Mouse (Mus musculus) forebrain, embryonic 16.5 days (tissue): Measurements from ENCODE around the gene Pdpk1. TPM values are rescaled to one million over a fixed set of nuclear protein-coding genes. Genes with fewer than 3 reads are reported as not detected.
A peak's percentile ranks its signal among the peaks of the same experiment; 100 is the strongest.

Experiments
- ATAC-seq: fragments of 200-750 bp; cut with Nextera tagmentation; 2 replicates; pipeline ENCODE4 v1.8.0; 2017; ENCODE audit warnings: mild to moderate bottlenecking, moderate library complexity
- H3K27ac ChIP-seq: fragments of 300-500 bp; sonication (generic); 2 replicates; pipeline ENCODE4 v1.5.1; 2014; ENCODE audit warnings: low read length, control low read depth
- H3K27me3 ChIP-seq: fragments of 300-500 bp; sonication (generic); replicated peaks from 2 replicates; pipeline ENCODE4 v1.6.1; 2014; ENCODE audit warnings: low read length; ENCODE audit not compliant: control insufficient read depth, insufficient read depth
- H3K36me3 ChIP-seq: fragments of 300-500 bp; sonication (generic); 2 replicates; pipeline ENCODE4 v1.6.1; 2014; ENCODE audit not compliant: control insufficient read depth, insufficient read depth
- H3K4me1 ChIP-seq: fragments of 300-500 bp; sonication (generic); replicated peaks from 2 replicates; pipeline ENCODE4 v1.6.1; 2014; ENCODE audit warnings: low read length; ENCODE audit not compliant: control insufficient read depth, insufficient read depth
- H3K4me2 ChIP-seq: fragments of 300-500 bp; sonication (generic); 2 replicates; pipeline ENCODE4 v1.6.1; 2014; ENCODE audit warnings: mild to moderate bottlenecking, low read length, control low read depth
- H3K4me3 ChIP-seq: fragments of 300-500 bp; sonication (generic); replicated peaks from 2 replicates; pipeline ENCODE4 v1.5.1; 2014; ENCODE audit warnings: mild to moderate bottlenecking, low read length, control low read depth
- H3K9ac ChIP-seq: fragments of 300-500 bp; sonication (generic); replicated peaks from 2 replicates; pipeline ENCODE4 v1.6.1; 2014; ENCODE audit warnings: low read depth, low read length, control low read depth
- H3K9me3 ChIP-seq: fragments of 300-500 bp; sonication (generic); 2 replicates; pipeline ENCODE4 v1.6.1; 2016; ENCODE audit warnings: low read length; ENCODE audit not compliant: control insufficient read depth
- WGBS: fragments of 180-500 bp; shearing (Covaris S2); extraction: QIAGEN DNeasy Blood & Tissue Kit; methylation state at CpG from one replicate; pipeline ENCODE4 v1.1.7; 2014; 5-methylcytosine and 5-hydroxymethylcytosine counted together
- polyA plus RNA-seq: library from polyadenylated mRNA; unstranded; fragments of >200 nt; fragmentation: Nextera tagmentation; extraction: Ambion mirVana; gene quantifications from 2 replicates; pipeline ENCODE4 v1.2.1, GENCODE M21; 2015

Pdpk1 gene
- polyA plus RNA-seq, 1 experiment from 2014 or later, result 62.9 TPM

GRCm38 (mm10) chr17:24167120-24167519, 16.4 kb upstream of the Pdpk1 start:
- H3K36me3 ChIP-seq, result peaks cover 5% of the 10 kb centered on the region; the same call in 1 of the 2 replicates
- H3K4me3 ChIP-seq, result no peak overlapping the region
- no peaks in the 10 kb centered on the region for H3K27me3 ChIP-seq
- ATAC-seq, result no peak
- H3K4me1 ChIP-seq, result peaks cover 32% of the 10 kb centered on the region
- H3K4me2 ChIP-seq, result no peak overlapping the region; the same call in 1 of the 2 replicates
- H3K27ac ChIP-seq, result no peak overlapping the region
- H3K9ac ChIP-seq, result no peak overlapping the region
- no peaks in the 10 kb centered on the region for H3K9me3 ChIP-seq
- WGBS, result 86% methylated on average over 6 of the region's 6 CpGs

GRCm38 (mm10) chr17:24164566-24165259, 14.0 kb upstream of the Pdpk1 start:
- H3K27ac ChIP-seq, result no peak overlapping the region
- WGBS, result 84% methylated on average over 9 of the region's 11 CpGs

GRCm38 (mm10) chr17:24163176-24163962, 12.6 kb upstream of the Pdpk1 start, which contains the start of gene Amdhd2:
Amdhd2 (minus strand) TSS chr17:24163766.
- Histone ChIP-seq H3K4me2 (peak within 1 kb of the TSS; percentile 94), H3K27me3 (no peaks in the 10 kb centered on the region), H3K9me3 (no peaks in the 10 kb centered on the region), H3K4me3 (peak within 1 kb of the TSS; percentile 90), H3K36me3 (peaks cover 5% of the 10 kb centered on the region; the same call in 1 of the 2 replicates), H3K27ac (peak within 1 kb of the TSS; percentile 82), H3K4me1 (peaks cover 25% of the 10 kb centered on the region), H3K9ac (peak within 1 kb of the TSS; percentile 80)
- peak; percentile 89 for ATAC-seq
- 2% methylated on average over 47 of the region's 47 CpGs for WGBS

More at GRCm38 (mm10) chr17:24164566-24165259, 14.0 kb upstream of the Pdpk1 start:
- H3K4me1 ChIP-seq, result peaks cover 26% of the 10 kb centered on the region
- H3K4me2 ChIP-seq, result no peak overlapping the region
- H3K27me3 ChIP-seq, result no peaks in the 10 kb centered on the region
- peaks cover 5% of the 10 kb centered on the region; the same call in 1 of the 2 replicates for H3K36me3 ChIP-seq
- no peak overlapping the region for H3K4me3 ChIP-seq
- H3K9ac ChIP-seq, result no peak overlapping the region
- ATAC-seq, result no peak
- no peaks in the 10 kb centered on the region for H3K9me3 ChIP-seq

- H3K9me3 ChIP-seq, result no peaks in the 10 kb centered on the region
- no peak overlapping the region for H3K27ac ChIP-seq
- H3K36me3 ChIP-seq, result peaks cover 5% of the 10 kb centered on the region; the same call in 1 of the 2 replicates
- H3K27me3 ChIP-seq, result no peaks in the 10 kb centered on the region
- peaks cover 18% of the 10 kb centered on the region for H3K4me1 ChIP-seq
- H3K4me2 ChIP-seq, result peak overlapping the region; percentile 94
- H3K9ac ChIP-seq, result peak overlapping the region; percentile 80
- peak; percentile 4; the same call in 1 of the 2 replicates for ATAC-seq
- peak overlapping the region; percentile 90 for H3K4me3 ChIP-seq
- WGBS, result 33% methylated on average over 17 of the region's 17 CpGs
Observed at GRCm38 (mm10) chr17:24162584-24163175, 12.0 kb upstream of the Pdpk1 start.

GRCm38 (mm10) chr17:24161466-24161865, 10.7 kb upstream of the Pdpk1 start:
- Histone ChIP-seq H3K4me1 (peaks cover 11% of the 10 kb centered on the region), H3K4me3 (no peak overlapping the region), H3K27me3 (no peaks in the 10 kb centered on the region), H3K27ac (no peak overlapping the region), H3K4me2 (no peak overlapping the region), H3K36me3 (peaks cover 1% of the 10 kb centered on the region; the same call in 1 of the 2 replicates), H3K9ac (no peak overlapping the region), H3K9me3 (no peaks in the 10 kb centered on the region)
- no peak for ATAC-seq
- 87% methylated on average over 5 of the region's 5 CpGs for WGBS

GRCm38 (mm10) chr17:24157526-24157925, 6.8 kb upstream of the Pdpk1 start:
- Histone ChIP-seq H3K4me1 (peaks cover 2% of the 10 kb centered on the region), H3K27ac (no peak overlapping the region), H3K27me3 (no peaks in the 10 kb centered on the region), H3K9me3 (no peaks in the 10 kb centered on the region), H3K4me3 (no peak overlapping the region), H3K36me3 (no peaks in the 10 kb centered on the region), H3K4me2 (no peak overlapping the region), H3K9ac (no peak overlapping the region)
- no peak for ATAC-seq
- WGBS, result 94% methylated on average over 4 of the region's 4 CpGs

- no peak overlapping the region for H3K4me2 ChIP-seq
- no peak overlapping the region for H3K27ac ChIP-seq
- H3K9ac ChIP-seq, result no peak overlapping the region
- WGBS, result 91% methylated on average over 6 of the region's 6 CpGs
- H3K4me1 ChIP-seq, result peaks cover 3% of the 10 kb centered on the region
- H3K4me3 ChIP-seq, result no peak overlapping the region
- no peaks in the 10 kb centered on the region for H3K9me3 ChIP-seq
- no peak for ATAC-seq
- H3K36me3 ChIP-seq, result no peaks in the 10 kb centered on the region
- H3K27me3 ChIP-seq, result no peaks in the 10 kb centered on the region
Observed at GRCm38 (mm10) chr17:24157121-24157520, 6.4 kb upstream of the Pdpk1 start.

GRCm38 (mm10) chr17:24156394-24156793, 5.7 kb upstream of the Pdpk1 start:
- no peaks in the 10 kb centered on the region for H3K36me3 ChIP-seq
- no peak overlapping the region for H3K4me2 ChIP-seq
- H3K9ac ChIP-seq, result no peak overlapping the region
- no peak overlapping the region for H3K4me3 ChIP-seq
- H3K27me3 ChIP-seq, result no peaks in the 10 kb centered on the region
- ATAC-seq, result no peak
- H3K9me3 ChIP-seq, result no peaks in the 10 kb centered on the region
- H3K27ac ChIP-seq, result no peak overlapping the region
- WGBS, result 87% methylated on average over 3 of the region's 3 CpGs
- H3K4me1 ChIP-seq, result peaks cover 11% of the 10 kb centered on the region

- Histone ChIP-seq H3K4me2 (no peak overlapping the region), H3K9ac (no peak overlapping the region), H3K36me3 (no peaks in the 10 kb centered on the region), H3K4me3 (no peak overlapping the region), H3K9me3 (no peaks in the 10 kb centered on the region), H3K27me3 (no peaks in the 10 kb centered on the region), H3K4me1 (peaks cover 11% of the 10 kb centered on the region), H3K27ac (no peak overlapping the region)
- WGBS, result 94% methylated on average over 9 of the region's 9 CpGs
- ATAC-seq, result no peak
Observed at GRCm38 (mm10) chr17:24155742-24156141, 5.0 kb upstream of the Pdpk1 start.
